Mouse (Mus musculus) kidney, postnatal 0 days (tissue): ENCODE measurements at regions not wholly inside any gene's neighbourhood (a gene's known extent, or its start where the extent isn't known, plus 50 kb on each side); places are given as distances from the start of the nearest gene placed in this dataset.

ENCODE experiments used
- ATAC-seq: fragments of 200-750 bp; cut with Nextera tagmentation; replicated peaks from 2 replicates; pipeline ENCODE4 v1.8.0; 2017; ENCODE audit warnings: low read depth, moderate number of reproducible peaks, moderate TSS enrichment, moderate library complexity; ENCODE audit not compliant: low FRiP score
- DNase-seq: peaks from one replicate; pipeline ENCODE4 v3.0.0-alpha.2; 2016; ENCODE audit warnings: low spot score
- H3K27ac ChIP-seq: fragments of 300-500 bp; sonication (generic); 2 replicates; pipeline ENCODE4 v1.5.1; 2014; ENCODE audit warnings: mild to moderate bottlenecking
- H3K27me3 ChIP-seq: fragments of 300-500 bp; sonication (generic); 2 replicates; pipeline ENCODE4 v1.6.1; 2014; ENCODE audit warnings: low read length, mixed read lengths; ENCODE audit not compliant: insufficient read depth
- H3K36me3 ChIP-seq: fragments of 300-500 bp; sonication (generic); 2 replicates; pipeline ENCODE4 v1.6.1; 2014; ENCODE audit warnings: low read length, mixed read lengths; ENCODE audit not compliant: insufficient read depth
- H3K4me1 ChIP-seq: fragments of 300-500 bp; sonication (generic); replicated peaks from 2 replicates; pipeline ENCODE4 v1.6.1; 2014; ENCODE audit warnings: antibody characterized with exemption, low read length, mixed read lengths; ENCODE audit not compliant: insufficient read depth
- H3K4me2 ChIP-seq: fragments of 300-500 bp; sonication (generic); 2 replicates; pipeline ENCODE4 v1.6.1; 2014; ENCODE audit warnings: mild to moderate bottlenecking, low read length, moderate library complexity, mixed read lengths
- H3K4me3 ChIP-seq: fragments of 300-500 bp; sonication (generic); replicated peaks from 2 replicates; pipeline ENCODE4 v1.5.1; 2014; ENCODE audit warnings: low read depth, low read length
- H3K9ac ChIP-seq: fragments of 300-500 bp; sonication (generic); 2 replicates; pipeline ENCODE4 v1.6.1; 2014; ENCODE audit warnings: low read depth, low read length
- H3K9me3 ChIP-seq: fragments of 300-500 bp; sonication (generic); replicated peaks from 2 replicates; pipeline ENCODE4 v1.6.1; 2016; ENCODE audit warnings: low read length, inconsistent platforms, mixed read lengths
- CTCF ChIP-seq: IDR thresholded peaks from 2 replicates; pipeline ENCODE4 v1.5.1; 2016; ENCODE audit warnings: antibody characterized with exemption, low read depth, mild to moderate bottlenecking, moderate library complexity
- WGBS: fragments of 180-500 bp; shearing (Covaris S2); extraction: QIAGEN DNeasy Blood & Tissue Kit; methylation state at CpG from one replicate; pipeline ENCODE4 v1.1.7; 2014; 5-methylcytosine and 5-hydroxymethylcytosine counted together

DNA sequence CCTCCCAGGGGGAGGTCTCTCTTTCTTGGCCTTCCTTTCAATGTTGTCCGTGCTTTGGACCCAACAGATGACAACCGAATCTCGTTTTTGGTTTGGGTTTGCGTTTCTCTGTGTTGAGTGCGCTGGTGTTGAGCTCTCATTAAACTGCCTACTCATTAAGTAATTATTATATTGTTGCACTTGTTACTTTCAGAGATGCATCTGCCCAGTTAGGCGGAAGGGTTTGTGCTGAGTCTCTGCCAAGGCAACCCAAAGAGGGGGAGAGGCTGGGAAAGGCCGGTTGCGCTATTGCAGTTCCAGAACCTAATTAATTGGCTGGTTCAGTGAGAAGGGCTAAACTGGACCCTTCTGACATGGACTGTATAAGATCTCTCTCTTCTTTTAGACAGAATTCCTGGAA, 141.2 kb upstream of the Cdh13 start:
- WGBS = 84% methylated on average over 8 of the region's 8 CpGs
- H3K36me3 ChIP-seq = no peaks in the 10 kb centered on the region
- no peak for DNase-seq
- no peak overlapping the region for H3K4me3 ChIP-seq
- no peak overlapping the region for H3K27ac ChIP-seq
- no peak overlapping the region for H3K9ac ChIP-seq
- H3K4me1 ChIP-seq = no peaks in the 10 kb centered on the region
- no peaks in the 10 kb centered on the region for H3K27me3 ChIP-seq
- H3K9me3 ChIP-seq = no peaks in the 10 kb centered on the region
- no peak for TF ChIP-seq CTCF
- no peak for ATAC-seq
- H3K4me2 ChIP-seq = no peak overlapping the region

DNA sequence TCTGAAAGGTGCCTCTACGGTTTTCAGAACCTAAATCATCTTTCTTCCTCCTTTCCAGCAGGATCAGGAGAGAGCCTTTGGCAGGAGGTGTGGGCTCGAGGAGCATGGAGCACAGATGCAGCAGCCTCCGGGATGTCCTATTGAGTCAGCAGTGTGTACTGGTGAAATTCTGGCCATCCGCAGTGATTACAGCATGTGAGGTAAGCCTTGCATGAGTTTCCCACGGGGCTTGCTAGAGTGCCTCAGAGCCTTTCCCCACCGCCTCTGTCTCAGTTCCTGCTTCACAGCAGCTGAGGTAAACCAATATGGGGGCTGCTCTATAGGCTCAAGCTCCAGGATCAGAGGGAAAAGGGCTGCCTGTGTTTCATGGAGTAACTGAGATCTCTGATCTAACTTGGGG, 143.6 kb upstream of the Cdh13 start:
- no peaks in the 10 kb centered on the region for H3K9me3 ChIP-seq
- H3K4me1 ChIP-seq = no peaks in the 10 kb centered on the region
- H3K4me3 ChIP-seq = no peak overlapping the region
- ATAC-seq (no peak), DNase-seq (no peak)
- H3K27ac ChIP-seq = no peak overlapping the region
- WGBS = 73% methylated on average over 6 of the region's 6 CpGs
- H3K4me2 ChIP-seq = no peak overlapping the region
- H3K9ac ChIP-seq = no peak overlapping the region
- no peak for TF ChIP-seq CTCF
- no peaks in the 10 kb centered on the region for H3K36me3 ChIP-seq
- no peaks in the 10 kb centered on the region for H3K27me3 ChIP-seq

DNA sequence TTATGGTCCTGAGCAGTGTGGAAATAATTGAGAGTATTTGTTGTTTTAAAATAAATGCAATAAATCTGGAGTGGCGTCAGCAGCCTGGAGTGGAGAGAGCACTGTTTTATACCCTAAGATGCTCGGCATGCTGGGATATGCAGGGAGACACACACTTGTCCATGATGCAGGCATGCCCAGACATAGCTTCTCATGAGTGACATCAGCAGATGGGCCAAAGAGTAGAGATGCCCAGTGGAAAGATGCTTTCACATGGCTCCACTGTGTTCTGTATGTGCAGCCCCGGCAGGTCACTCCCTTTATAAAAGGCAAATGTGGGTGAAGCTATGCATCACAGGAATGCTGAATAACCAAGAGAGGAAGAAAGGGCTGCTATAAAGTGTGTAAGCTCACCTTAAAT, 145.7 kb upstream of the Cdh13 start:
- no peak overlapping the region for H3K27ac ChIP-seq
- H3K9me3 ChIP-seq = no peaks in the 10 kb centered on the region
- TF ChIP-seq CTCF = no peak
- no peak overlapping the region for H3K9ac ChIP-seq
- no peaks in the 10 kb centered on the region for H3K36me3 ChIP-seq
- 48% methylated on average over 3 of the region's 3 CpGs for WGBS
- no peak for DNase-seq
- H3K4me3 ChIP-seq = no peak overlapping the region
- H3K4me2 ChIP-seq = no peak overlapping the region
- ATAC-seq = no peak
- H3K27me3 ChIP-seq = no peaks in the 10 kb centered on the region
- H3K4me1 ChIP-seq = no peaks in the 10 kb centered on the region

DNA sequence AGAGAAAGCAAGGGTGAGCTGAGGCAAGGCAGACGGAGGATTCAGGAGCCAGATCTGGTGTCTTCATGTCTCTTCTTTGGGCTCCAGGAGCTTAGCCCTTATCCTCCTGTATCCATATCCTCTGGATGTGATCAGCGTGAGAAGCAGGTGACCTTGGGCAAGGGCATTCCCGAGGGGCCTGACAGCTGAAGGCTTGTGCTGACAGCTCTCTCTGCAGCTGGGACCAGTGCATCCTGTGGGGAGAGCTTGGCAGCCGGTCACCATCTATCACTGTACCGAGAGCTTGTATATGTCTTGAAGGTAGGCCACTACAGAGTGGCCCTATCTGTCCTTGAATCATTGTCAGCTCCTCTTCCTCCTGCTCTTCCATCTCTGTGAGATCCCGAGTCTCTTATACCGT, 158.5 kb upstream of the Cdh13 start:
- no peaks in the 10 kb centered on the region for H3K4me1 ChIP-seq
- no peaks in the 10 kb centered on the region for H3K9me3 ChIP-seq
- no peak overlapping the region for H3K27ac ChIP-seq
- DNase-seq (no peak), ATAC-seq (no peak)
- H3K36me3 ChIP-seq = no peaks in the 10 kb centered on the region
- no peak overlapping the region for H3K4me2 ChIP-seq
- no peak overlapping the region for H3K4me3 ChIP-seq
- WGBS = 70% methylated on average over 7 of the region's 7 CpGs
- H3K27me3 ChIP-seq = no peaks in the 10 kb centered on the region
- no peak for TF ChIP-seq CTCF
- no peak overlapping the region for H3K9ac ChIP-seq

DNA sequence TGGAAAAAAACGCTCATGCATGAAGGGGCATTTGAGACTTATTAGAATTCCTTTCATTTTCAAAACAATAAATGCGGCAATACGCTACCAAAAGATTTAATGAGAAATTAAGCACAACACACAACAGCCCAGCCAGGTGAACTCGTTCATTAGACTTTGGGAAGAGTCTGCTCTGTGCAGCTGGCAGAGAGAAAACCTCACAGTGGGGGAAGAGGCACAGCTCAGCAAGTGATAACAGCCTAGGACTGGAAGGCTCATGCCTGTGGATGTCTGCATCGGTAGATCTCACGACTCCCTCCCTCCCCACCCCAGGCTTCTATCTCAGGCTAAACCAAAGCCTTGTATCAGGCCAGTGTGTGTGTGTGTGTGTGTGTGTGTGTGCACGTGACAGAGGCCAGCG, 169.3 kb upstream of the Cdh13 start:
- 68% methylated on average over 8 of the region's 8 CpGs for whole genome bisulfite sequencing
- Histone ChIP-seq H3K4me1 (no peaks in the 10 kb centered on the region), H3K27ac (no peak overlapping the region), H3K9me3 (no peaks in the 10 kb centered on the region), H3K4me2 (no peak overlapping the region), H3K36me3 (no peaks in the 10 kb centered on the region), H3K4me3 (no peak overlapping the region), H3K27me3 (no peaks in the 10 kb centered on the region), H3K9ac (no peak overlapping the region)
- no peak for TF ChIP-seq CTCF
- ATAC-seq (no peak), DNase-seq (no peak)

DNA sequence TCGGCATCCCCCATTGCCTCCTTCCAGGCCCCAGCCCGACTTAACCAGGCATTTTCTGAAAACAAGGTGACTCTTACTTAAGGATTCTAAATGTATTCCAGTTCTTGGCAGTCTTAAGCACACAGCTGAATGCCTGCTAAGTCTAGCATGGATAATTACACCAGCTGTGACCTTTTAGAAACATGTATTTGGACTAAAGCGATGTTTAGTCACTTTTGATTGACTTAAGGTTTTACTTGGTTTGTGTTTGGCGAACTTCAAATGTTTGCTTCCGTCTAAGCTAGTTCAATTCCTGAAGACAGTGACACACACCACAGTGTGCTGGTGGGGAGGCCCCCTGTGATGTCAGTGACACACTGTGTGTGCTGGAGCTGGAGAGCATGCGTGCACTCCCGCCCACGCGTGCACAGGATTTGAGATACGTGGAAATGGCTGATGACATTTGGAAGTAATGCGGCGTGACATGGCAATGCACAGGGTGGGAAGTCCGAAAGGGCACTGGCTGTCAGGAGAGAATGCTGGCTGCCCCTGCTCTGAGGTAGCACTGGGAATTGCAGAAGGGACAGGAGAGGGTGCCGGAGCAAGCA, 179.0 kb upstream of the Cdh13 start:
- H3K4me3 ChIP-seq = no peak overlapping the region
- H3K4me2 ChIP-seq = no peak overlapping the region
- TF ChIP-seq CTCF = no peak
- H3K9me3 ChIP-seq = no peaks in the 10 kb centered on the region
- H3K36me3 ChIP-seq = no peaks in the 10 kb centered on the region
- peak; percentile 32 for DNase-seq
- 0 out of 2 replicates have a peak, but pooled peaks cover 4% of the 10 kb centered on the region for H3K27me3 ChIP-seq
- WGBS = 49% methylated on average over 14 of the region's 14 CpGs
- ATAC-seq = no peak
- H3K4me1 ChIP-seq = no peaks in the 10 kb centered on the region
- H3K9ac ChIP-seq = no peak overlapping the region
- no peak overlapping the region for H3K27ac ChIP-seq

DNA sequence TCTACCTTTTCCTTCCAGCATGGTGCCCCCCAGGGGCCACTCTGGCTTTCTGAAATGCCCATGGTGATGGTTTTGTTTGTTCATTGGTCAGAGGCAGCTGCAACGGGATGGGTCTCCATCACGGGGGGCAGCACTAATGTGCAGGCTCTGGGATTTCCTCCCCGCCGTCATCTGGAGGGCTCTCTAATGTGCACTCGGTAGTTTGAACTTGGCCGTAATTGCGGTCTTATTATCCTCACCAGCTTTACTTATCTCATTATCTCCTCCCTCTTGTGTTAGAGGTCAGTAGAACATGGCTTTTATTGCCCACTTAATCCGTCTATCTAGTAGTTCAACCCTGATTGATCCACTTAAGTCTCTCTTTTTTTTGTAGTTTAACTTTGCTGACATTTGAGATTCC, 182.2 kb upstream of the Cdh13 start:
- WGBS = 42% methylated on average over 8 of the region's 8 CpGs
- H3K4me3 ChIP-seq = no peak overlapping the region
- no peak for ATAC-seq
- H3K27me3 ChIP-seq = no peaks in the 10 kb centered on the region
- TF ChIP-seq CTCF = no peak
- no peak overlapping the region for H3K27ac ChIP-seq
- no peaks in the 10 kb centered on the region for H3K9me3 ChIP-seq
- H3K4me2 ChIP-seq = no peak overlapping the region
- H3K9ac ChIP-seq = no peak overlapping the region
- no peaks in the 10 kb centered on the region for H3K4me1 ChIP-seq
- H3K36me3 ChIP-seq = no peaks in the 10 kb centered on the region
- no peak for DNase-seq
